Mouse (Mus musculus): ENCODE measurements around the gene Mgrn1. TPM values are rescaled to one million over a fixed set of nuclear protein-coding genes. Genes with fewer than 3 reads are reported as not detected.

Gene Mgrn1
- polyA plus RNA-seq, 1 experiment, result 22.1 TPM

- WGBS, result 40% methylated on average over 12 of the region's 12 CpGs
- Histone ChIP-seq H3K4me3 (replicated peaks; ENCODE audit: control insufficient read depth, low read depth, low read length) (peak overlapping the region; percentile 13), H3K27ac (ENCODE audit: control insufficient read depth, insufficient read depth, low read depth, low read length, poor library complexity) (peak overlapping the region; percentile 87), H3K4me1 (ENCODE audit: control insufficient read depth, insufficient read depth, low read length) (peaks cover 4% of the 10 kb centered on the region)
- peak; percentile 79 for TF ChIP-seq CTCF (IDR thresholded peaks at IDR 0.05; ENCODE audit: control insufficient read depth, insufficient read depth, low read length)
- no peak for TF ChIP-seq POLR2A (IDR thresholded peaks at IDR 0.05; ENCODE audit: borderline replicate concordance, control insufficient read depth, low read depth, low read length)
These were observed 28.0 kb downstream of the Mgrn1 start for GRCm38 (mm10) chr16:4913783-4914735.

- Histone ChIP-seq H3K4me3 (replicated peaks; ENCODE audit: control insufficient read depth, low read depth, low read length) (no peak overlapping the region), H3K4me1 (ENCODE audit: control insufficient read depth, insufficient read depth, low read length) (peaks cover 4% of the 10 kb centered on the region), H3K27ac (ENCODE audit: control insufficient read depth, insufficient read depth, low read depth, low read length, poor library complexity) (no peak overlapping the region)
- WGBS, result 70% methylated on average over 3 of the region's 3 CpGs
- TF ChIP-seq CTCF (IDR thresholded peaks at IDR 0.05; ENCODE audit: control insufficient read depth, insufficient read depth, low read length) (no peak), POLR2A (IDR thresholded peaks at IDR 0.05; ENCODE audit: borderline replicate concordance, control insufficient read depth, low read depth, low read length) (no peak)
These were observed 29.9 kb downstream of the Mgrn1 start for GRCm38 (mm10) chr16:4915931-4916330.

GRCm38 (mm10) chr16:4916608-4917007, 30.6 kb downstream of the Mgrn1 start:
- no peak overlapping the region for H3K4me3 ChIP-seq (replicated peaks; ENCODE audit: control insufficient read depth, low read depth, low read length)
- 73% methylated on average over 2 of the region's 2 CpGs for WGBS
- H3K4me1 ChIP-seq (ENCODE audit: control insufficient read depth, insufficient read depth, low read length), result peaks cover 4% of the 10 kb centered on the region
- TF ChIP-seq CTCF (IDR thresholded peaks at IDR 0.05; ENCODE audit: control insufficient read depth, insufficient read depth, low read length) (no peak), POLR2A (IDR thresholded peaks at IDR 0.05; ENCODE audit: borderline replicate concordance, control insufficient read depth, low read depth, low read length) (no peak)
- no peak overlapping the region for H3K27ac ChIP-seq (ENCODE audit: control insufficient read depth, insufficient read depth, low read depth, low read length, poor library complexity)

- TF ChIP-seq CTCF (IDR thresholded peaks at IDR 0.05; ENCODE audit: control insufficient read depth, insufficient read depth, low read length) (no peak), POLR2A (IDR thresholded peaks at IDR 0.05; ENCODE audit: borderline replicate concordance, control insufficient read depth, low read depth, low read length) (no peak)
- Histone ChIP-seq H3K27ac (ENCODE audit: control insufficient read depth, insufficient read depth, low read depth, low read length, poor library complexity) (no peak overlapping the region), H3K4me3 (replicated peaks; ENCODE audit: control insufficient read depth, low read depth, low read length) (no peak overlapping the region), H3K4me1 (ENCODE audit: control insufficient read depth, insufficient read depth, low read length) (no peaks in the 10 kb centered on the region)
- 30% methylated on average over 4 of the region's 4 CpGs for WGBS
These were observed 34.5 kb downstream of the Mgrn1 start for GRCm38 (mm10) chr16:4920556-4920955.

- H3K4me3 ChIP-seq (replicated peaks; ENCODE audit: control insufficient read depth, low read depth, low read length), result no peak overlapping the region
- 70% methylated on average over 6 of the region's 6 CpGs for WGBS
- no peaks in the 10 kb centered on the region for H3K4me1 ChIP-seq (ENCODE audit: control insufficient read depth, insufficient read depth, low read length)
- H3K27ac ChIP-seq (ENCODE audit: control insufficient read depth, insufficient read depth, low read depth, low read length, poor library complexity), result no peak overlapping the region
- TF ChIP-seq CTCF (IDR thresholded peaks at IDR 0.05; ENCODE audit: control insufficient read depth, insufficient read depth, low read length), result no peak
- TF ChIP-seq POLR2A (IDR thresholded peaks at IDR 0.05; ENCODE audit: borderline replicate concordance, control insufficient read depth, low read depth, low read length), result no peak
These were observed 36.4 kb downstream of the Mgrn1 start for GRCm38 (mm10) chr16:4922481-4922880.

GRCm38 (mm10) chr16:4923996-4924395, 37.9 kb downstream of the Mgrn1 start:
- no peaks in the 10 kb centered on the region for H3K4me1 ChIP-seq (ENCODE audit: control insufficient read depth, insufficient read depth, low read length)
- TF ChIP-seq POLR2A (IDR thresholded peaks at IDR 0.05; ENCODE audit: borderline replicate concordance, control insufficient read depth, low read depth, low read length) (no peak), CTCF (IDR thresholded peaks at IDR 0.05; ENCODE audit: control insufficient read depth, insufficient read depth, low read length) (no peak)
- 87% methylated on average over 5 of the region's 5 CpGs for WGBS
- H3K27ac ChIP-seq (ENCODE audit: control insufficient read depth, insufficient read depth, low read depth, low read length, poor library complexity), result no peak overlapping the region
- H3K4me3 ChIP-seq (replicated peaks; ENCODE audit: control insufficient read depth, low read depth, low read length), result no peak overlapping the region

GRCm38 (mm10) chr16:4927967-4928366, 41.9 kb downstream of the Mgrn1 start:
- Histone ChIP-seq H3K27ac (ENCODE audit: control insufficient read depth, insufficient read depth, low read depth, low read length, poor library complexity) (no peak overlapping the region), H3K4me1 (ENCODE audit: control insufficient read depth, insufficient read depth, low read length) (no peaks in the 10 kb centered on the region), H3K4me3 (replicated peaks; ENCODE audit: control insufficient read depth, low read depth, low read length) (no peak overlapping the region)
- 91% methylated on average over 7 of the region's 7 CpGs for WGBS
- TF ChIP-seq POLR2A (IDR thresholded peaks at IDR 0.05; ENCODE audit: borderline replicate concordance, control insufficient read depth, low read depth, low read length), result no peak
- no peak for TF ChIP-seq CTCF (IDR thresholded peaks at IDR 0.05; ENCODE audit: control insufficient read depth, insufficient read depth, low read length)

- Histone ChIP-seq H3K27ac (ENCODE audit: control insufficient read depth, insufficient read depth, low read depth, low read length, poor library complexity) (no peak overlapping the region), H3K4me1 (ENCODE audit: control insufficient read depth, insufficient read depth, low read length) (no peaks in the 10 kb centered on the region), H3K4me3 (replicated peaks; ENCODE audit: control insufficient read depth, low read depth, low read length) (no peak overlapping the region)
- TF ChIP-seq CTCF (IDR thresholded peaks at IDR 0.05; ENCODE audit: control insufficient read depth, insufficient read depth, low read length) (no peak), POLR2A (IDR thresholded peaks at IDR 0.05; ENCODE audit: borderline replicate concordance, control insufficient read depth, low read depth, low read length) (no peak)
- WGBS, result 75% methylated on average over 2 of the region's 2 CpGs
These were observed 42.4 kb downstream of the Mgrn1 start for GRCm38 (mm10) chr16:4928474-4928873.

Measured in bone marrow, adult 2 months (tissue).